Mouse (Mus musculus) layer of hippocampus, adult 8-10 months (tissue): ENCODE data around the gene Phf24. TPM values are rescaled to one million over a fixed set of nuclear protein-coding genes. Genes with fewer than 3 reads are reported as not detected.

ENCODE experiments used
- DNase-seq, 2 experiments: peaks; one replicate each; pipeline ENCODE4 v3.0.0; 2022; ENCODE audit warnings: low spot score in 2 of 2
- total RNA-seq, 4 experiments: library from RNA; stranded (reverse); gene quantifications; 2 replicates each; pipeline ENCODE4 v1.2.4; 2022

The Phf24 gene
- 100 to 1,000 TPM; 148 to 179 (median 158) TPM for total RNA-seq

- DNase-seq = peak in 1 of 2 experiments; percentile 35
Measured at GRCm38 (mm10) chr4:42916617-42917401, at the start of gene Phf24. TSS of gene Phf24 (plus strand) at chr4:42916660.

- DNase-seq = no peak
Measured at GRCm38 (mm10) chr4:42867390-42867789, 49.1 kb upstream of the Phf24 start.

GRCm38 (mm10) chr4:42868193-42868592 lies 48.3 kb upstream of the Phf24 start:
- no peak for DNase-seq

- no peak for DNase-seq
Measured at GRCm38 (mm10) chr4:42870748-42871147, 45.7 kb upstream of the Phf24 start.

- DNase-seq = no peak
Measured at GRCm38 (mm10) chr4:42872151-42872550, 44.3 kb upstream of the Phf24 start.

GRCm38 (mm10) chr4:42872746-42873435 lies 43.6 kb upstream of the Phf24 start:
- DNase-seq = no peak

- no peak for DNase-seq
Measured at GRCm38 (mm10) chr4:42874134-42874533, 42.3 kb upstream of the Phf24 start, which contains the start of gene Fam205c. TSS of gene Fam205c (minus strand) at chr4:42874234.

GRCm38 (mm10) chr4:42876586-42877291 lies 39.7 kb upstream of the Phf24 start:
- peak in 1 of 2 experiments; percentile 58 for DNase-seq

- DNase-seq = no peak
Measured at GRCm38 (mm10) chr4:42877657-42878056, 38.8 kb upstream of the Phf24 start.

GRCm38 (mm10) chr4:42879829-42880676 lies 36.4 kb upstream of the Phf24 start:
- no peak for DNase-seq

GRCm38 (mm10) chr4:42880677-42880948 lies 35.8 kb upstream of the Phf24 start:
- no peak for DNase-seq

- no peak for DNase-seq
Measured at GRCm38 (mm10) chr4:42886926-42887325, 29.5 kb upstream of the Phf24 start.

- no peak for DNase-seq
Measured at GRCm38 (mm10) chr4:42888806-42889205, 27.7 kb upstream of the Phf24 start.

- DNase-seq = no peak
Measured at GRCm38 (mm10) chr4:42891176-42891575, 25.3 kb upstream of the Phf24 start.

GRCm38 (mm10) chr4:42895118-42895517 lies 21.3 kb upstream of the Phf24 start:
- no peak for DNase-seq

GRCm38 (mm10) chr4:42898914-42899313 lies 17.5 kb upstream of the Phf24 start:
- no peak for DNase-seq

GRCm38 (mm10) chr4:42900878-42901277 lies 15.6 kb upstream of the Phf24 start:
- DNase-seq = peak in 1 of 2 experiments; percentile 39

GRCm38 (mm10) chr4:42902174-42902573 lies 14.3 kb upstream of the Phf24 start:
- no peak for DNase-seq

GRCm38 (mm10) chr4:42902730-42903129 lies 13.7 kb upstream of the Phf24 start:
- DNase-seq = no peak

- no peak for DNase-seq
Measured at GRCm38 (mm10) chr4:42903942-42904341, 12.5 kb upstream of the Phf24 start.

GRCm38 (mm10) chr4:42904523-42904922 lies 11.9 kb upstream of the Phf24 start:
- DNase-seq = peak in 1 of 2 experiments; percentile 44
